Mouse (Mus musculus): ENCODE data around the gene Cd4. TPM values are rescaled to one million over a fixed set of nuclear protein-coding genes. Genes with fewer than 3 reads are reported as not detected.

Gene Cd4
- polyA plus RNA-seq, 1 experiment, result not detected

DNA sequence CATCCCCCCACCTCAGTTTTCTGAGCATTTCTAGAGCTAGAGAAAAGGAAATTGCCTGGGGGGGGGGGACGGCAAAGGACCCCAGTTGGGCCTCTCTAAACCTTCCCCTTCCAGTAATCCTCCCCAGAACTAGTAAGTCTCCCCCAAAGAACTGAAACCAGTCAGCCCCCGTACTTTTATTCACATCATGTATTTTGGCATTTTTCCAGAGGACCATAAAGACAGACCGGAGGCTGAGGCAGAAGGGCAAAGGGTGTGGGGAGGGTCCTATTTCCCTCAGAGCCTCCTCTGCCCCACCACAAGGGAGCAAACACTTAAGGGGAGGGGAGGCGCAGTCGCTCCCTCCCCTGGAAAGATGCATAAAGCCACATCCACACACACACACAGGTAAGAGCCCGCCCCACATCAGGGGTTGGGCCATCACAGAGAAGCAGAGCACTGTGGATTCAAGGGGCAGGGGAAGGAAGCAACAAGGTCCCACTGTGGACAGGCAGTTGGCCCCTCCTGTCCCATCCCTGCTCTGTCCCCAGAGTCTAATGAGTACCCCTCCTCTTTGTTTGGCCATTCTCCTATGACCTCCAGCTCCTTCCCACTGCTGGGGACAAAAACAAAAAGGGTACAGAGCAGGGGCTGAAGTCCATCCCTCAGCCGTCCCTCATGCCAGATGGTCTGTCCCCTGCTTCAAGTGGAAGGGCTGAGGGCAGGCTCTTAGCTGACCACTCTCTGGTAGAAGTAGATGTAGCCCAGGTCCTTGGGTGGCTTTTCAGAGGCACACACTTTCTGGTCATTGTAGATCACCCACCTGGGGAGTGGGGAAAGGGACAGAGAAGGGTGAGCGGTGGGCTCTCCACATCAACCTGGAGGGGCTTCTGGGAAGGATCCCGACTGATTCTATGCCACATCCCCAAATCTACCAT lies 72.9 kb downstream of the Cd4 start:
- Histone ChIP-seq H3ac (ENCODE audit: control insufficient read depth, insufficient read length, low read depth) (no peak overlapping the region), H3K79me3 (ENCODE audit: low read depth) (peaks cover 26% of the 10 kb centered on the region), H3K27me3 (ENCODE audit: control insufficient read depth, insufficient read depth, insufficient read length) (no peaks in the 10 kb centered on the region), H3K36me3 (ENCODE audit: control insufficient read depth, insufficient read depth) (peaks cover 75% of the 10 kb centered on the region), H3K79me2 (ENCODE audit: control insufficient read depth, insufficient read depth) (peaks cover 33% of the 10 kb centered on the region), H3K4me3 (ENCODE audit: insufficient read depth, poor library complexity, severe bottlenecking) (no peak overlapping the region)
- no peak for TF ChIP-seq FOSL1 (IDR thresholded peaks at IDR 0.05; ENCODE audit: insufficient read depth, low read length, poor library complexity, severe bottlenecking)
- TF ChIP-seq CEBPB (IDR thresholded peaks at IDR 0.05; ENCODE audit: low read depth), result no peak
- TF ChIP-seq MYOD1 (IDR thresholded peaks at IDR 0.05; ENCODE audit: control insufficient read depth, insufficient read length, low read depth), result no peak
- TF ChIP-seq USF1 (IDR thresholded peaks at IDR 0.05; ENCODE audit: low read depth), result no peak

Other genes starting within 250 kb of the Cd4 start
- 55.4 TPM for gene Lpcat3, start 225.2 kb downstream of the Cd4 start, polyA plus RNA-seq (2012; fragmentation: generic; extraction: Trizol)
- 208 TPM for gene Emg1, start 176.0 kb downstream of the Cd4 start, polyA plus RNA-seq (2012; fragmentation: generic; extraction: Trizol)
- 456 TPM for gene Phb2, start 175.9 kb downstream of the Cd4 start, polyA plus RNA-seq (2012; fragmentation: generic; extraction: Trizol)
- 8.2 TPM for gene Ptpn6, start 149.5 kb downstream of the Cd4 start, polyA plus RNA-seq (2012; fragmentation: generic; extraction: Trizol)
- gene Grcc10, start 146.8 kb downstream of the Cd4 start, polyA plus RNA-seq (2012; fragmentation: generic; extraction: Trizol), result 294 TPM
- gene Gm45234, start 132.2 kb downstream of the Cd4 start, polyA plus RNA-seq (2012; fragmentation: generic; extraction: Trizol), result not detected
- gene Atn1, start 131.7 kb downstream of the Cd4 start, polyA plus RNA-seq (2012; fragmentation: generic; extraction: Trizol), result 47.0 TPM
- 5.5 TPM for gene Eno2, start 118.5 kb downstream of the Cd4 start, polyA plus RNA-seq (2012; fragmentation: generic; extraction: Trizol)
- 0.13 TPM for gene Lrrc23, start 108.5 kb downstream of the Cd4 start, polyA plus RNA-seq (2012; fragmentation: generic; extraction: Trizol)
- 24.8 TPM for gene Spsb2, start 79.6 kb downstream of the Cd4 start, polyA plus RNA-seq (2012; fragmentation: generic; extraction: Trizol)
- gene Tpi1, start 73.9 kb downstream of the Cd4 start, polyA plus RNA-seq (2012; fragmentation: generic; extraction: Trizol), result 604 TPM
- gene Usp5, start 58.7 kb downstream of the Cd4 start, polyA plus RNA-seq (2012; fragmentation: generic; extraction: Trizol), result 132 TPM
- gene Cdca3, start 58.7 kb downstream of the Cd4 start, polyA plus RNA-seq (2012; fragmentation: generic; extraction: Trizol), result 69.9 TPM
- gene Gnb3, start 47.9 kb downstream of the Cd4 start, polyA plus RNA-seq (2012; fragmentation: generic; extraction: Trizol), result not detected
- gene P3h3, start 30.5 kb downstream of the Cd4 start, polyA plus RNA-seq (2012; fragmentation: generic; extraction: Trizol), result 1.1 TPM
- 0.05 TPM for gene Gpr162, start 24.2 kb downstream of the Cd4 start, polyA plus RNA-seq (2012; fragmentation: generic; extraction: Trizol)
- 0.44 TPM for gene Lag3, start 23.5 kb upstream of the Cd4 start, polyA plus RNA-seq (2012; fragmentation: generic; extraction: Trizol)
- gene Ptms, start 31.9 kb upstream of the Cd4 start, polyA plus RNA-seq (2012; fragmentation: generic; extraction: Trizol), result 1,903 TPM
- 547 TPM for gene Mlf2, start 43.2 kb upstream of the Cd4 start, polyA plus RNA-seq (2012; fragmentation: generic; extraction: Trizol)
- 165 TPM for gene Cops7a, start 77.3 kb upstream of the Cd4 start, polyA plus RNA-seq (2012; fragmentation: generic; extraction: Trizol)
- gene Pianp, start 108.5 kb upstream of the Cd4 start, polyA plus RNA-seq (2012; fragmentation: generic; extraction: Trizol), result 1.1 TPM
- 27.8 TPM for gene Zfp384, start 120.9 kb upstream of the Cd4 start, polyA plus RNA-seq (2012; fragmentation: generic; extraction: Trizol)
- gene Ing4, start 151.5 kb upstream of the Cd4 start, polyA plus RNA-seq (2012; fragmentation: generic; extraction: Trizol), result 23.6 TPM
- 0.91 TPM for gene Acrbp, start 161.5 kb upstream of the Cd4 start, polyA plus RNA-seq (2012; fragmentation: generic; extraction: Trizol)
- gene Lpar5, start 179.7 kb upstream of the Cd4 start, polyA plus RNA-seq (2012; fragmentation: generic; extraction: Trizol), result not detected
- 99.7 TPM for gene Chd4, start 207.8 kb upstream of the Cd4 start, polyA plus RNA-seq (2012; fragmentation: generic; extraction: Trizol)
- 132 TPM for gene Nop2, start 243.7 kb upstream of the Cd4 start, polyA plus RNA-seq (2012; fragmentation: generic; extraction: Trizol)